19 mouse cellular contexts compared by ENCODE assay signal in genomic region chr2:45219851-45220250, GRCm38 (mm10).
DNase-seq lines count a peak whose midpoint lies in the region; ATAC-seq lines count a peak whose summit lies in the region.
"Had no signal": no experiment of that assay in that cellular context is flagged by ENCODE, and none has a peak within 500 bp of the region (broad histone marks: within the 10 kb centered on the region; RNA-seq: fewer than 3 reads in every experiment).

No protein-coding gene starts in this region.

- peak overlapping the region; percentile 42 for H3K4me3 ChIP-seq in megakaryocyte, embryonic 14.5 days (replicated peaks)
- no peak overlapping the region for H3K4me3 ChIP-seq in hindbrain, embryonic 10.5 days
- H3K4me3 ChIP-seq: embryonic facial prominence, embryonic 12.5 days; forebrain, embryonic 15.5 days; heart, embryonic 12.5 days had no signal

- H3K9me3 ChIP-seq in megakaryocyte, embryonic 14.5 days: no peaks in the 10 kb centered on the region
- no peaks in the 10 kb centered on the region for H3K9me3 ChIP-seq in hindbrain, embryonic 10.5 days
- H3K9me3 ChIP-seq: embryonic facial prominence, embryonic 12.5 days; forebrain, embryonic 15.5 days; heart, embryonic 12.5 days had no signal

- intact Hi-C loops in heart, postnatal 14 days (cut with DNase I): no loop called here

- no peak overlapping the region for H3K27ac ChIP-seq in hindbrain, embryonic 10.5 days
- H3K27ac ChIP-seq: embryonic facial prominence, embryonic 12.5 days; forebrain, embryonic 15.5 days; hindbrain, embryonic 14.5 days had no signal

- H3K4me1 ChIP-seq in megakaryocyte, embryonic 14.5 days: peaks cover 8% of the 10 kb centered on the region
- peaks cover 9% of the 10 kb centered on the region; the same call in 1 of the 2 replicates for H3K4me1 ChIP-seq in hindbrain, embryonic 10.5 days (replicated peaks)
- H3K4me1 ChIP-seq: embryonic facial prominence, embryonic 12.5 days; forebrain, embryonic 15.5 days; heart, embryonic 12.5 days had no signal

- WGBS in hindbrain, embryonic 10.5 days: 63% methylated on average over 5 of the region's 5 CpGs

- H3K36me3 ChIP-seq in megakaryocyte, embryonic 14.5 days (replicated peaks; ENCODE audit: low read length): no peaks in the 10 kb centered on the region
- no peaks in the 10 kb centered on the region for H3K36me3 ChIP-seq in hindbrain, embryonic 10.5 days
- H3K36me3 ChIP-seq: embryonic facial prominence, embryonic 12.5 days; forebrain, embryonic 15.5 days; heart, embryonic 12.5 days had no signal

- H3K27me3 ChIP-seq in megakaryocyte, embryonic 14.5 days (replicated peaks): no peaks in the 10 kb centered on the region
- no peaks in the 10 kb centered on the region for H3K27me3 ChIP-seq in hindbrain, embryonic 10.5 days (ENCODE audit: insufficient read depth, poor library complexity, severe bottlenecking)
- H3K27me3 ChIP-seq: CH12.LX; embryonic facial prominence, embryonic 12.5 days; forebrain, embryonic 15.5 days; heart, embryonic 12.5 days had no signal

- ATAC-seq in common myeloid progenitor, adult 5-6 weeks (replicated peaks; ENCODE audit: low read depth, poor library complexity, severe bottlenecking): peak; percentile 76
- ATAC-seq: activated CD4-positive, CD25-positive, alpha-beta regulatory T cell, adult 4 months; forebrain, embryonic 15.5 days; Patski had no signal

- DNase-seq in layer of hippocampus, adult 9-11 months: peak; percentile 79
- DNase-seq in layer of hippocampus, postnatal 25 days (ENCODE audit: extremely low spot score in 1 of 2, low spot score in 1 of 2): no peak
- no peak for DNase-seq in hindbrain, embryonic 10.5 days (ENCODE audit: low spot score)
- no peak for DNase-seq in frontal cortex, postnatal 36 days (ENCODE audit: low spot score in 2 of 2)
- DNase-seq in heart, postnatal 14 days: no peak
- DNase-seq: adrenal gland, postnatal 25 days; cerebellum, adult 11 months; cerebellum, adult 8-10 months; cerebellum, postnatal 14 days; gastrocnemius, postnatal 10 days had no signal
